Mouse (Mus musculus) c-Kit-positive CD71-positive TER-119-positive erythroid progenitor cells, embryonic 14.5 days (primary cell): ENCODE results near the gene Polr2a.
"Not testable (repeated sequence)": the region's sequence is repeated elsewhere in the genome, so short reads cannot be mapped to it uniquely, and the experiment has no call there.

ENCODE experiments used
- DNase-seq: peaks from one replicate; pipeline ENCODE4 v3.0.0-alpha.2; 2013; ENCODE audit warnings: low spot score

Polr2a gene

GRCm38 (mm10) chr11:69706775-69707479 lies 51.5 kb downstream of the Polr2a start:
- DNase-seq = no peak

GRCm38 (mm10) chr11:69704613-69705010 lies 53.8 kb downstream of the Polr2a start:
- DNase-seq = no peak

- no peak for DNase-seq
Observed at GRCm38 (mm10) chr11:69703814-69704612, 54.4 kb downstream of the Polr2a start.

GRCm38 (mm10) chr11:69703381-69703780 lies 55.1 kb downstream of the Polr2a start:
- not testable (repeated sequence) for DNase-seq

GRCm38 (mm10) chr11:69702886-69703285 lies 55.6 kb downstream of the Polr2a start:
- DNase-seq = not testable (repeated sequence)

GRCm38 (mm10) chr11:69699595-69699994 lies 58.8 kb downstream of the Polr2a start:
- DNase-seq = no peak

GRCm38 (mm10) chr11:69698574-69698973 lies 59.9 kb downstream of the Polr2a start:
- DNase-seq = no peak

GRCm38 (mm10) chr11:69697396-69697795 lies 61.0 kb downstream of the Polr2a start:
- DNase-seq = no peak

GRCm38 (mm10) chr11:69695361-69696181 lies 62.9 kb downstream of the Polr2a start, which contains the start of the genes Tnfsf12 and Tnfsfm13:
Gene Tnfsf12, minus strand, starts transcription at chr11:69695849.
Gene Tnfsfm13, minus strand, starts transcription at chr11:69696098.
- DNase-seq = no peak

- DNase-seq = no peak
Observed at GRCm38 (mm10) chr11:69695046-69695360, 63.4 kb downstream of the Polr2a start.

- no peak for DNase-seq
Observed at GRCm38 (mm10) chr11:69693421-69693965, 64.9 kb downstream of the Polr2a start.

GRCm38 (mm10) chr11:69692863-69693262 lies 65.6 kb downstream of the Polr2a start:
- DNase-seq = no peak

- DNase-seq = no peak
Observed at GRCm38 (mm10) chr11:69692196-69692811, 66.1 kb downstream of the Polr2a start.

- DNase-seq = no peak
Observed at GRCm38 (mm10) chr11:69689891-69690290, 68.5 kb downstream of the Polr2a start.

- DNase-seq = no peak
Observed at GRCm38 (mm10) chr11:69687061-69687460, 71.4 kb downstream of the Polr2a start.

GRCm38 (mm10) chr11:69686377-69686776 lies 72.1 kb downstream of the Polr2a start:
- DNase-seq = no peak

- DNase-seq = no peak
Observed at GRCm38 (mm10) chr11:69685526-69686148, 72.8 kb downstream of the Polr2a start, which contains the start of gene Tnfsf13. Gene Tnfsf13, minus strand, starts transcription at chr11:69685784.

GRCm38 (mm10) chr11:69684936-69685335 lies 73.5 kb downstream of the Polr2a start:
- no peak for DNase-seq

- no peak for DNase-seq
Observed at GRCm38 (mm10) chr11:69684128-69684745, 74.2 kb downstream of the Polr2a start.
